Mouse (Mus musculus): ENCODE results near the gene Dhx16. TPM values are rescaled to one million over a fixed set of nuclear protein-coding genes. Genes with fewer than 3 reads are reported as not detected.
A peak's percentile ranks its signal among the peaks of the same experiment; 100 is the strongest.

Gene Dhx16
- total RNA-seq, 2 experiments from 2014 or later, result 26.1 to 36.5 TPM

- DNase-seq (ENCODE audit: low spot score in 2 of 2), result no peak
Observed at GRCm38 (mm10) chr17:35859371-35859770, 20.2 kb upstream of the Dhx16 start.

DNA sequence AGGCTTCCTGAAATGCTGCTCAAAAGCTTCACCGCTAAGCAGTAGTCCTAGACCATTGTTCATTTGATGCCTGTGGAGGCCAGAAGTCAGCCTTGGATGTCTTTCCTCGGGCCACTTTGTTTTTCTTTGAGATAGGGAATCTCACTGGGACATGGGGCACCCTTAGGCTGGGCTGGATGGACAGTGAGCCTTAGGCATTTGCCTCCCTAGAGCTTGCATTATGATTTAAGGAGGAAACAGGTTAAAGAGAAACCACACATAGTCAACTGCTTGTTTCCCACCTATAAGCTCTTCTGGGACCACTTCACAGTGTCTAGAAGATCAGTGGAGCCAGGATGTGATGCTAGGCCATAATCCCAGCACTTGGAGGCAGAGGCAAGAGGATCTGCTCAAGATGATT, 19.8 kb upstream of the Dhx16 start:
- no peak for DNase-seq (ENCODE audit: low spot score in 2 of 2)

DNA sequence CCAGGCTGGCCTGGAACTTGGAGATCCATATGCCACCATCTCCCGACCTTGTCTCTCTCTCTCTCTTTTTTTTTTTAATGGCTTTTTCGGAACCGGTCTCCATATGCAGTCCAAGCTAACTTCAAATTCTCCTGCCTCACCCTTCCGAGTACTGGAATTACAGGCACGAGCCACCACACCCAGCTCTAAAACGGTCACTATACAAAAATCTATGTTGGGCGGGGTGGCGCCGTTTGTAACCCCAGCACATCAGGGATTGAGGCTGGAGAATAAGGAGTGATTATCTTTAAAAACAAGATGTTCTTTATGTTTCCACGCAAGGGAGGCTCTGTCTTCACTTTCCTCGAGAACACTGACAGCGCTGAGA, 18.8 kb upstream of the Dhx16 start:
- peak in 1 of 2 experiments; percentile 40 for DNase-seq (ENCODE audit: low spot score in 2 of 2)

- peak; percentile 90 to 92 for DNase-seq (ENCODE audit: low spot score in 2 of 2)
Observed at GRCm38 (mm10) chr17:35861198-35861857, 18.3 kb upstream of the Dhx16 start, which contains the start of gene Nrm. Nrm (plus strand) TSS chr17:35861318.

DNA sequence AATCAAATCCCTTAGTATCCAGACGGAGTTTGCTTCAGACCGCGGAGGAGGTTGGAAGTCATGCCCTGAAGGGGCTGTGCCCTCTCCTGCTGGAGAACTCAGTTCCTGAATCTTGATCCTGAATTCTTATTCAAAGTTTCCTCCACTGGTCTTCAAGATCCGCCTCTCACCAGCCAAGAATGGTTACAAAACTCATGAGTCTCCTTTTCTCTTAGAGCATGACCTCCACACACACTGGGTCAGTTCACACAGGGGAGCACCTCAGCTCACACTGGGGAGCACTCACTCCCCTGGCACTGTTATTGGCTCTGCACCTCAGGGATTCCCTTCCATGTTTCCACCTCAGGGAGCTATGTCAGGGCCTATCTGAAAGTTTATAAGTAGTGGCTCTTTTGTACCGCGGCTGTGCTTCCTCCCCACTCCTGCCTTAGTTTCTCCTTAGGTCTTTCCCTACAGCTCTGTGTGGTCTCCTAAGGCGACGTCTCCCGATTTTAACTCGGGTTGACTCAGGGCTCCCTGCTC, 14.7 kb upstream of the Dhx16 start:
- DNase-seq (ENCODE audit: low spot score in 2 of 2), result no peak

DNA sequence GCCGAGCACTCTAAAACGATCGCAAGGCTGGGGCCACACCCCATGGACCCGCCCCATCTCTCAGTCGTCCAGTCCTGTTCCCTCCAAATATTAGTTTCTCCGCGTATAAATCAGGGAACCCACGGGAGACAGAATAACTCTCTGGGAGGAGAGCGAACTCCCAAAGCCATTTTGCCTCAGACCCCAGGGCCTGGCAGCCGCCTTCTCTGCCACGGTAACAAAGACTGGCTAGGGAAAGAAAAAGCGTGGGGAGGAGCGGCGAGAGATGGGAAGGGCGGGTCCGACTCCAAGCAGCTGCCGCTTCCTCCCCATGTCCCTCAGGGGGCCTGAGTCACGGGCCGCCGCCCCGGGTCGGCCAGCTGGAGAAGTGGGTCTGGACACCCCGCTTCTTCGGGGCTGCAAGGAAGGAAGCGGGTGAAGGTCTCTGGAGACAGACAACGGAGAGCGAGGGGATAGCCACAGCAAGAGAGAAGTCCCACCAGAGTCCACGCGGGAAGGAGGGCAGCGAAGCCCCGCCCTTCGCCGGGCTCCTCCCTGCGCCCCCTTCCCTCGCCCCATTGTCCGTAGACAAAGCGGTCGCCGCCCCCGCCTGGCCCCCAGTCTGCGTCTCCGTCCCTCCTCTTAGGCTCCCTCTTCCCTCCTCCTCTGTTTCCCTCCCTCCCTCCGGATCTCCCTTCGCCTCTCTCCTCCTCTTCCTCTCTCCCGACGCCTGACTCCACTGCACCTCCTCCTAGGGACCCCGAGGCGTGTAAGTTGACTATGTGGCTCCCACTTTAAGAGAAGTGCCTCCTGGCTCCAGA, 13.9 kb upstream of the Dhx16 start, which contains the start of gene Ppp1r18:
Gene Ppp1r18 (plus strand): TSS at position 113 of the 800 bp plus-strand sequence.
- peak; percentile 58 to 61 for DNase-seq (ENCODE audit: low spot score in 2 of 2)

DNA sequence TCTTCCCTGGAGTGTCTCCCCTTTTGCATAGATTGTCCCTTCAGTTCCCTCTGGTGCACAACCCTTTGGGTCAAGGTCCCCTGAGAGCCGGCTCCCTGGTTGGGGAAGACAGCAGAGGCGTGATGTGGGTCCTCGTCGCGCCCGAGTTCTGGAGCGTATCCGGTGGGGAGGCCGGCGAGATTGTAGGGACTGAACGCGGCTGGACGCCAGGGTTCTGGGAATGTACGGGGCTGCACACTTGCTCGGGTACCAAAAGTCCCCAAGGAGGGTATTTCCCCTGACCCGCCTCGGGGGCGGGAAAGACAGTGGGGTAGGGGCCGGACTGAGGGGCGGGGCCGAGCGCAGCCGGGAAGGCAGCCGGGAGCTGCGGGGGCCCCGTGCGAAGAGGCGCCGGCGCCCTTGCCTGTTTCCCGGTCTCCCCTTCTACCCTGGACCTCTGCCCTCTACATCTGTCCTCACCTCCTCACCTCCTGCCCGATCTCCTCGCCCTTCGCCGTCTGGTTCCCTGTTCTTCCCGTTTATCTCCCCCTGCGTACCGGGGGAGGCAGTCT, 13.3 kb upstream of the Dhx16 start:
- peak; percentile 54 to 72 for DNase-seq (ENCODE audit: low spot score in 2 of 2)

DNA sequence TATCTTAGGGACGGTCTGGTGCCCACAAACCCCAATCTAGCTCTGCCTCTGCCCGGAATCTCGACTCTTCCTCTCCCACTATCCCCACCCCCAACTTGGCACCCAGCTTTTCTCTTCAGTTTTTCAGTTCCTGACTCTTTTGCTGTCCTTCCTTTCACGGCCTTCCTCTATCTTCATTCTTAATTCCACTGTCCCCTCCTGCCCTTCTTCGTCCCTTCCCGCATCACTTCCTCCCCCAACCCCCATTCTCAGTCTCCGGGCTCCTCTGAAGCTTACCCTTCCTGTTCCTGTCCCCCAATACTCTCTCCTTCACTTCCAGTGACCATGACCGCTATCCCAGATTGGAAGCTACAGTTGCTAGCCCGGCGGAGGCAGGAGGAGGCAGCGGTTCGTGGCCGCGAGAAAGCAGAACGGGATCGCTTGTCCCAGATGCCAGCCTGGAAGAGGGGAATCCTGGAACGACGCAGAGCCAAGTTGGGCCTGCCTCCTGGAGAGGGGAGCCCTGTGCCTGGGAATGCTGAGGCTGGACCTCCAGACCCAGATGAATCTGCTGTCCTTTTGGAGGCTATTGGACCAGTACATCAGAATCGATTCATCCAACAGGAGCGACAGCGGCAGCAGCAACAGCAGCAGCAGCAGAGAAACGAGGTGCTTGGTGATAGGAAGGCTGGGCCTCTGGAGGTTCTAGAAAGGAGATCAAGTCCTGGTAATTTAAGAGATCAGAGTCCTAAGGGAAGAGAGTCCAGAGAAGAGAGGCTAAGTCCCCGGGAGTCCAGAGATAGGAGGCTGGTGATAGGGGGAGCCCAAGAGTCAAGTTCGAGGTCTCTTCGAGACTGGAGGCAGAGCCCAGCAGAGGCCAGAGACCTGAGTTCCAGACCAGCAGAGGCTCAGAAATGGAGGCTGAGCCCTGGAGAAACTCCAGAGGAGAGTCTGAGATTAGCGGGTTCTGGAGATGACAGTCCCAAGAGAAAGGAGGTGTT, 12.4 kb upstream of the Dhx16 start:
- DNase-seq (ENCODE audit: low spot score in 2 of 2), result peak in 1 of 2 experiments; percentile 37

DNA sequence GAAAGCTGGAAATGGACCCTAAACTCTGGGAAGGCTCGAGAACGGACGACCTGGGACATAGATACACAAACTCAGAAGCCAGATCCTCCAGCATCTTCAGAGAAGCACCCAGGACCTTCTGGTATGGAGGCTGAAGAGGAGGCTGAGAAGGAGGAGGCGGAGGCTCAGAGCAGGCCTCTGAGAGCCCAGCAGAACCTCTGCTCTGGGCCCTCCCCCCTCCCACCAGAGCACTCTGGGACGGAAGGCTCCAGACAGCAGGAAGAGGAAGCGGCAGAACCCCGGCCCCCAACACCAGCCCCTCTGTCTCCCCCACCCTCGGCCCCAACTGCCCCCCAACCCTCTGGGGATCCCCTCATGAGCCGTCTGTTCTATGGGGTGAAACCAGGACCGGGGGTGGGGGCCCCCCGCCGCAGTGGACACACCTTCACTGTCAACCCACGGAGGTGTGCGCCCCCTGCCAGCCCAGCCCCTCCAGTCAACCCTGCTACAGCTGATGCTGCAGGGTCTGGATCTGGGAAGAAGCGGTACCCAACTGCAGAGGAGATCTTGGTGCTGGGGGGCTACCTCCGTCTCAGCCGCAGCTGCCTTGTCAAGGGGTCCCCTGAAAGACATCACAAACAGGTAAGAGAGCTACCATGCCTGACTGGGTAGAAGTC, 11.3 kb upstream of the Dhx16 start:
- no peak for DNase-seq (ENCODE audit: low spot score in 2 of 2)

DNA sequence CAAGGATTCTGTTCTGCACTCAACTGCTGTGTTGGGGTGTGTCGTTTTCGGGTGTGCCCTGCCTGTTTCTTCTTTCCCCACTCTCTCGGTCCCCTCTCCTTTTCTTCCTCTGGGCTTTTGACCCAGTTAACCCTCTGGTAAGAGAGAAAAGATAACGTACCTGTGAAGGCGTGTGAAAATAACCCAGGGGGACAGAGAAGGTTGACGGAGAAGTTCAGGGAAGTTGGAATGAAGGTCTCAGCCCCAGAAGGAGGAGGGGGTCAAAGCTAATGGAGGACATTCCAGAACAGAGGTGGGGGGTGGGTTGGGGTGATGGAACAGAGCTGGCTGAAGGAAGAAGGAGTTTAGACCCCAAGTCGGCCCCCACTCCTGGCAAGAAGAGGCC, 10.7 kb upstream of the Dhx16 start:
- DNase-seq (ENCODE audit: low spot score in 2 of 2), result no peak

DNA sequence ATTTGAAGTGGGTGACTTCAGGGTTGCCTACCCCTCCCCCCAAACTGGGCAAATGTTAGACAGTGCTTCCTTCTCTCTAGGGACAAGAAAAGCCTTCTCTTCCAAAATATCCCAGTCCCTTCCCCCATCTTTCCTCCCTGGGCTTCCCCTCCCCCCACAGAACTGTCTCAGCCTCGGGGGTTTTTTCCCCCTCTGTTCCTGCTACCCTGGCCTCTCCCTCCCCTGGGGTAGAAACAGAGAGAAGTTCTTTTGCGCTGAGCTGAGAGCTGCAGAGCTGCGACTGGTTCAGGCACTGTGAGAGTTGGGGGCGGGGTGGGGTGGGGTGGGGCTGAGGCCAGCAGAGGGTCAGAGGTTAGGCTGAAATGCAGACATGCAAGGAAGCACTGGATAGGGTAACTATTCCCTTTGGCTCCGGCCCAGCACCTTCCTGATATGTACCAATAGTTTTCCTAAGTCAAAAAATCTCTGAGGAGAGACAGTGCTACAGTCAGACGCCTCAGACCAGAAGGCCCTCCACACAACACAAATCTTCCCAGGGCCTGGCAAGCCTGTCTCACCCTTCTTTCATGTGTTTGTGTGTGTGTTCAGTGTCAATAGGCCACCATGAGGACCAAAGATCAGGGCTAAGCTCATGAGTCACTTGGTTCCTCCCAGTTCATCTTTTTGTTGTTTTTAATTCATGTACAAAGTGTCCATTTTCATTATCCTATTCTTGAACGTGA, 10.1 kb upstream of the Dhx16 start:
- DNase-seq (ENCODE audit: low spot score in 2 of 2), result peak in 1 of 2 experiments; percentile 48

- peak in 1 of 2 experiments; percentile 30 for DNase-seq (ENCODE audit: low spot score in 2 of 2)
Observed at GRCm38 (mm10) chr17:35870151-35870883, 9.3 kb upstream of the Dhx16 start.

- peak; percentile 49 to 53 for DNase-seq (ENCODE audit: low spot score in 2 of 2)
Observed at GRCm38 (mm10) chr17:35870884-35871696, 8.5 kb upstream of the Dhx16 start.

DNA sequence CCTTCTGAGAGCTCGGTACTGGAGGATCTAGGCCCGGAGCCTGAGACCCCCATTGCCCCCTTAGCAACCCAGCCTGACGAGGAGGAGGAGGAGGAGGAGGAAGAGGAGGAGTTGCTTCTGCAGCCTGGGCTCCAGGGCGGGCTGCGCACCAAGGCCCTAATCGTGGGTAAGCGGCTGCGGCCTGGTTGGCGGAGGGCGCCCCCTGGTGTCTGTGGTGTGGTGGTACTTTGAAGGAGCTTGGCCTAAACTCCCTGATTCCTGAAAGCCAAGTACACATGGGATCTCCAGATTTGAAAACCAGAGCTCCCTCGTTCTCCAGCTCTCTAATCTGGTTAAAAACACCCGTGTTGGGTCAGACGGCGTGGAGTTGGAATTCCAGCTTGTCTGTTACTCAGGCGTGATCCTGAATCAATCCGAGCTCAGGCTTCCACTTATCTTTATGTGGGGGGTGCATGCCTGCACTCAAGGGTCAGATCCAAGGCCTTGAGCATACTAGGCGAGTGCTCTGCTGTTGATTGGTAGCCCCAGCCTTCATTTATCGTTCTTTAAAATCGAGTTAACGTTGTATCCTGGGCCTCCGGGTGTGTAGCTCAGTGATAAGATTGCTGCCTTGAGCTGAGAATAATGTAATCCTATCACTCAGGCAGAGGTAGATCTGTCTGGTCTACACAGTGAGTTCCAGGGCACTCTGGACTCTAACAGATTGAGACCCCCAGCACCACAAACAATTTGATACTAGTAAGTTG, 5.7 kb upstream of the Dhx16 start:
- DNase-seq (ENCODE audit: low spot score in 2 of 2), result peak; percentile 90 to 93

- no peak for DNase-seq (ENCODE audit: low spot score in 2 of 2)
Observed at GRCm38 (mm10) chr17:35874721-35875120, 4.9 kb upstream of the Dhx16 start.

GRCm38 (mm10) chr17:35882924-35883323, 3.3 kb downstream of the Dhx16 start:
- DNase-seq (ENCODE audit: low spot score in 2 of 2), result no peak

- DNase-seq (ENCODE audit: low spot score in 2 of 2), result no peak
Observed at GRCm38 (mm10) chr17:35883777-35884176, 4.2 kb downstream of the Dhx16 start.
